ENCODE assay signal across 8 mouse cellular contexts in the genomic region with DNA sequence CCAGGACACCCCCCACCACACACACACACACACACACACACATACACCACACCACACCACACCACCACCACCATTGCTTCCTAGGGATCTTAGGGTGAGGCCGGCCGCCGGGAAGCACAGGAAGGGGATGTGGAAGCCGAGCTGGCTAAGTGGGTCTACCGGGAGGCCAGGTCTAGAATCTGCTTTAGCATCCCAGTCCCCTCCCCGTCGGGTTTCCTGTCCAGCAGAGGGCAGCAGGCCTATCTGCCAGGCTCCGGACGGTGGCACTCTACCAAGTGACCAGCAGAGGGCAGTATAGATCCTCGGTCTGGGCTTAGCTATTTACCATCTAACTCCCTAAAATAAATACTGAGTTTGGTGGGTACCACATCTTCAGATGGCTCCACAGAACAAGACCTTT.
A peak's percentile ranks its signal among the peaks of the same experiment; 100 is the strongest.
DNase-seq lines count a peak whose midpoint lies in the region; ATAC-seq lines count a peak whose summit lies in the region.

No protein-coding gene starts in this region.

- peak overlapping the region; percentile 92 for H3K27ac ChIP-seq in hindbrain, embryonic 12.5 days

- H3K4me3 ChIP-seq in hindbrain, embryonic 12.5 days: peak overlapping the region; percentile 82

- H3K27me3 ChIP-seq in hindbrain, embryonic 12.5 days: peaks cover 58% of the 10 kb centered on the region

- peak; percentile 59 for ATAC-seq in hindbrain, embryonic 12.5 days (ENCODE audit: low FRiP score)

- WGBS in hindbrain, embryonic 12.5 days: 0% methylated on average over 10 of the region's 10 CpGs

- H3K36me3 ChIP-seq in hindbrain, embryonic 12.5 days: no peaks in the 10 kb centered on the region

- DNase-seq in NIH3T3 (ENCODE audit: low read depth): peak; percentile 69
- DNase-seq in cerebellum, adult 9-11 months: peak; percentile 92
- DNase-seq in frontal cortex, postnatal 10 days (ENCODE audit: low spot score in 2 of 2): peak; percentile 75 to 90
- DNase-seq in layer of hippocampus, postnatal 14 days (ENCODE audit: low spot score in 2 of 2): peak; percentile 94
- DNase-seq in lung, postnatal 10 days: peak; percentile 91
- peak; percentile 72 for DNase-seq in retina, adult 2 months (ENCODE audit: low read depth, low spot score)
- peak; percentile 79 for DNase-seq in thymus, postnatal 25 days

- H3K4me2 ChIP-seq in hindbrain, embryonic 12.5 days (replicated peaks): peak overlapping the region; percentile 95

- H3K4me1 ChIP-seq in hindbrain, embryonic 12.5 days: peaks cover 34% of the 10 kb centered on the region

- H3K9ac ChIP-seq in hindbrain, embryonic 12.5 days: peak overlapping the region; percentile 91

- H3K9me3 ChIP-seq in hindbrain, embryonic 12.5 days (replicated peaks): no peaks in the 10 kb centered on the region

Comparison
In these comparisons a context has a peak if more than half of its experiments do, and no peak if none do; other contexts are left out.
1. Peak in every context shown above with its lines: DNase-seq, ATAC-seq, H3K4me3 ChIP-seq and H3K27ac ChIP-seq.